Mouse (Mus musculus) macrophage (primary cell): Measurements from ENCODE around the gene Arl4a. TPM values are rescaled to one million over a fixed set of nuclear protein-coding genes. Genes with fewer than 3 reads are reported as not detected.

Experiments
- H3K27ac ChIP-seq: fragments of 350-480 bp; formaldehyde crosslinking; 2 replicates; pipeline ENCODE4 v1.9.0; 2021
- H3K36me3 ChIP-seq: fragments of 350-480 bp; formaldehyde crosslinking; 2 replicates; pipeline ENCODE4 v1.9.0; 2021; ENCODE audit errors: inconsistent target
- H3K4me3 ChIP-seq: fragments of 350-480 bp; formaldehyde crosslinking; 2 replicates; pipeline ENCODE4 v1.9.0; 2021; ENCODE audit errors: inconsistent target
- H3K79me2 ChIP-seq: fragments of 350-480 bp; formaldehyde crosslinking; 2 replicates; pipeline ENCODE4 v1.9.0; 2021; ENCODE audit errors: inconsistent target
- WGBS: methylation state at CpG from one replicate; pipeline ENCODE4 v1.1.7; 2026; ENCODE audit warnings: inconsistent platforms; ENCODE audit not compliant: missing documents; 5-methylcytosine and 5-hydroxymethylcytosine counted together
- polyA plus RNA-seq: library from polyadenylated mRNA; stranded (reverse); fragments of 250-400 nt; gene quantifications from 3 replicates; pipeline ENCODE4 v1.2.4, GENCODE M21; 2018; ENCODE audit warnings: inconsistent platforms

Arl4a gene
- polyA plus RNA-seq, 1 experiment from 2014 or later: 12.8 TPM

DNA sequence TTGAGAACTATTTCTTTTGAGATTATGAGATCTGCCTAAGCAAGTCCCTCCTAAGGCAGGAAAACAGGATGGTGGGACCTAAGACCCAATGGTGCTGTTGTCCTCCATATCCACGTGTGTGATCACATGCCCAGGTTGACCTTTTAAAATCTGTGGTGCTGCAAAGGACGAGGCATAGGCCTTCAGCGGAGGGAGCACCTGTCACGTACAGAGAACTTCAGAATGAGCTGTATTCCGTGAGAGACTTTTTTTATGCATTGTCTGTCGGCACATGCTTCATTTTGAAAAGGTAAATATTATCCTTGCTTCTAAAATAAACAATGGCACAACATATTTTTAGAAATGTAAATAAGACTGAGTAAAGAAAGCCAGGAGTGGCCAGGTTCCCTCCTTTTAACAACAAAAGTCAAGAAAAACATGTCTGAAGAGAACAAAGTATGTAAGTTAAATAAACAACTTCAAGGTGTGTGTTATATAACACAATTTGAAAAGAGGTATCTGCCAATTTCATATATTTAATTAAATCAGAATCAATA is 45.0 kb downstream of the Arl4a start:
- Histone ChIP-seq H3K27ac (no peak overlapping the region), H3K36me3 (no peaks in the 10 kb centered on the region), H3K4me3 (no peak overlapping the region), H3K79me2 (no peaks in the 10 kb centered on the region)
- 88% methylated on average over 6 of the region's 6 CpGs for WGBS

DNA sequence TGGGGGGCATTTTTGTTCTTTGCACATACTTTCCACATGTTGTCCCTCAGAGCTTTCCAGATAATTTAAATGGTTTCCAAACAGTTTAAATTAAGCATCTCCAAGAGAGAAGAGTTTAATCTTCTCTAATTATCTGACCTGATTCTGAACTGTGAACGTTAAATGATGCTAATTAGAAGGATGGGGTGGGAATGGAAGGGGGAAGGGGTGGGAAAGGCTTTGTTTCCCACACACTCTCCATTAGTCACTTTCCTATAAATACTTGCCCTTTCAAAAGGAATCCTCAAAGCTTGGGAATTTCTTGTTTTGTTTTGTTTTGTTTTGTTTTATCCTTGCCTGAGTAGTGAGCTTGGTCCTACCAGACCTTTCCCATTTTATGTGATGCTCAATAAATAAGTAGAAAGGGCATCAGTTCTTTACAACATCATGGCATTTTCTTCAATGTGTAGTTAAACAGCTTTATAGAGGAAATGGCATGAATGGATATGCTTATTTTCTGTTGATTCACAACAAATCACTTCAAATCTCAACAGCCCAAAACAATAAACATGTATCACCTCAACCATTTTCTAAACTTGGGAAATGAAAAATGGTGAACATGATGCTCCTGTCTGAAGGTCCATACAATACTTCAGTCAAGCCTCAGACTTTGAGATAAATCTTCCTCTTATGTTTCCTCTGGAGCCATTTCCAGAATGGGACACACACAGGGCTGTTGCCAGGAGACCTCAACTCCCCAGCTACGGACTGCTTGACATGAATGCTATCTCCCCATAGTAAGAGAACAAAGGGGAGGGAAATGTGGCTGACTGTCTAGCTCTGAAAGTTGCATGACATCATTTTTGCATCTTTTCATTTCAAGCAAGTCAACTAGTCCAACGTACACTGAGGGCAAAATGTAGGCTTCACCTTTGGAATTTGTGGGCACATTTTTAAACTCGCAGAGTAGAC is 46.7 kb downstream of the Arl4a start:
- 76% methylated on average over 4 of the region's 4 CpGs for WGBS
- no peaks in the 10 kb centered on the region for H3K79me2 ChIP-seq
- no peak overlapping the region for H3K27ac ChIP-seq

DNA sequence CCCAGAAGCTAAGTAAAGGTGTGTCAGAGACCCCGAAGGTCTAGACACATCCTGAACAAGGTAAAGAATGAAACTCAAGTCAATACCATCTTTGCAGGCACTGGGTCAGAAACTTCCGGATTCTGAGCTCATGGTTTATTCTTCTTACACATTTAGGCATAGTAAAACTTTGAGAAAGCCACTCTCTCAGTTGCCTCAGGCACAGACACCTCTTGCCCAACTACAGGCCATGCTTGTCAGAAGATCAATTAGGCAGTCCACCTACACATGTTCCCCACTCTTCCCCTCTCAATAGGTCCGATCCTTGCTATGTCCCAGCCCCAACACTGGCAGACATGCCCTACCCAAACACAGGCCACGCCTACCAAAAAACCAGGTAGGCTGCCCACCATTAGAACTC is 48.7 kb downstream of the Arl4a start:
- WGBS: 89% methylated on average over 4 of the region's 4 CpGs
- no peaks in the 10 kb centered on the region for H3K79me2 ChIP-seq
- no peak overlapping the region for H3K27ac ChIP-seq
- H3K36me3 ChIP-seq: no peaks in the 10 kb centered on the region
- H3K4me3 ChIP-seq: no peak overlapping the region

More for the DNA sequence above, 46.7 kb downstream of the Arl4a start:
- Histone ChIP-seq H3K4me3 (no peak overlapping the region), H3K36me3 (no peaks in the 10 kb centered on the region)

DNA sequence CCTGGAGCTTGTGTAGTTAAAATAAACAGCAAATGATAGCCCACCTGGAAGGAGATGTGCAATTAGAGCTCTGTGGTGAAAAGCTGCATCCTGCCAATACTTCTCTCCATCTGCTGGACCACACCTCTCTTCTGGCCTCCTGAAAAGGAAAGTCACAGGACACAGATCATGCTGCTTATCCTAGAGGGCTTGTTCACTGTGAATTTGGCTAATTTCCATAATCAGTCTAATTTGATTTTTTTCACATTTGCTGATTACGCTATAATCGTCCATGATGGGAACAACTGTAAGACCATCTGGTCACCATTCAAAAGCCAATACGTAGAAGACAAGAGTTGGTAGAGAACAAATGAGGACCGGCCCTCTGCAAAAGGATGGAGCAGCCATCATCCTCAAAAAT is 50.6 kb downstream of the Arl4a start:
- H3K36me3 ChIP-seq: no peaks in the 10 kb centered on the region
- H3K27ac ChIP-seq: no peak overlapping the region
- H3K4me3 ChIP-seq: no peak overlapping the region
- no peaks in the 10 kb centered on the region for H3K79me2 ChIP-seq
- WGBS: 100% methylated on average over 4 of the region's 4 CpGs

DNA sequence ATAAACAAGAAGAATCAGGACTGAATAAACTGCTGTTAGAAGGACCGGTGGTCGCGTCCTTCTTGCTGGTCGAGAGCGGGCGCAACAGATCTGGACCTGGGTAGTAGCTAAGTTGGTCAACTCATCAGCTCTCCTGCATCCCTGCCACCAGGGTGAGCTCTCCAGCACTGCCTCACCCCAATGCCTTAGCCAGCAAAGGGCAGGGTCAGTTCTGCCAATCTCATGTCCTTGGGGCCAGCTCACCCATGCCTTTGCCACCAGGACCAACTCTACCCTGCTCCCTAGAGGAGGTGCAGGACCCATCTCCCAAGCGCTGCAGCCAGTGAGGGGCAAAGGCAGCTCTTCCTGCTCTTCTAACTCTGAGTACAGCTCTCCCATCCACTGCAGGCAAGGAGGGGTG is 52.2 kb downstream of the Arl4a start:
- WGBS: 95% methylated on average over 7 of the region's 7 CpGs
- H3K27ac ChIP-seq: no peak overlapping the region
- no peaks in the 10 kb centered on the region for H3K79me2 ChIP-seq
- H3K4me3 ChIP-seq: no peak overlapping the region
- H3K36me3 ChIP-seq: no peaks in the 10 kb centered on the region

DNA sequence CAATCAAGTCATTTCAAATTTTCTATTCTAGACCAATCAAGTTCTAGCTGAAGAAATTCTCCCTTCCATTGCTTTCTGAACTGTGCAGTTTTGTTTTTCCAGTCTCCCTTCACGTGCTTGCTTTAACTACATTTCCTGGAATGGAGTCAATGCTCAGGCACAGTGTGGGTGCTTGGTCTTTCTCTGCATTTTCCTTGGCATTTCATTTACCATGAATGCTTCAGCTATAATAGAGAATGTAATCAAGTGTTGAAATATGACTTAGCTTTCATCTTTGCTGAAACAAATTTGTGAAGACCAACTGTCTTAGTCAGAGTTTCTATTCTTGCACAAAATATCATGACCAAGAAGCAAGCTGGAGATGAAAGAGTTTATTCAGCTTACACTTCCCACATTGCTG is 58.0 kb downstream of the Arl4a start:
- Histone ChIP-seq H3K4me3 (no peak overlapping the region), H3K36me3 (no peaks in the 10 kb centered on the region), H3K27ac (no peak overlapping the region), H3K79me2 (no peaks in the 10 kb centered on the region)
- 93% methylated on average over 1 of the region's 1 CpGs for WGBS

- no peak overlapping the region for H3K4me3 ChIP-seq
- 93% methylated on average over 5 of the region's 5 CpGs for WGBS
- H3K36me3 ChIP-seq: no peaks in the 10 kb centered on the region
- H3K27ac ChIP-seq: no peak overlapping the region
- no peaks in the 10 kb centered on the region for H3K79me2 ChIP-seq
Observed at GRCm38 (mm10) chr12:39979066-39979465, 58.8 kb downstream of the Arl4a start.

GRCm38 (mm10) chr12:39977996-39978590 is 59.7 kb downstream of the Arl4a start:
- H3K36me3 ChIP-seq: no peaks in the 10 kb centered on the region

GRCm38 (mm10) chr12:39976426-39976825 is 61.4 kb downstream of the Arl4a start:
- Histone ChIP-seq H3K36me3 (no peaks in the 10 kb centered on the region), H3K79me2 (no peaks in the 10 kb centered on the region), H3K27ac (no peak overlapping the region), H3K4me3 (no peak overlapping the region)
- WGBS: 100% methylated on average over 2 of the region's 2 CpGs

More at GRCm38 (mm10) chr12:39977996-39978590, 59.7 kb downstream of the Arl4a start:
- Histone ChIP-seq H3K79me2 (no peaks in the 10 kb centered on the region), H3K4me3 (no peak overlapping the region), H3K27ac (no peak overlapping the region)
- 88% methylated on average over 8 of the region's 8 CpGs for WGBS

DNA sequence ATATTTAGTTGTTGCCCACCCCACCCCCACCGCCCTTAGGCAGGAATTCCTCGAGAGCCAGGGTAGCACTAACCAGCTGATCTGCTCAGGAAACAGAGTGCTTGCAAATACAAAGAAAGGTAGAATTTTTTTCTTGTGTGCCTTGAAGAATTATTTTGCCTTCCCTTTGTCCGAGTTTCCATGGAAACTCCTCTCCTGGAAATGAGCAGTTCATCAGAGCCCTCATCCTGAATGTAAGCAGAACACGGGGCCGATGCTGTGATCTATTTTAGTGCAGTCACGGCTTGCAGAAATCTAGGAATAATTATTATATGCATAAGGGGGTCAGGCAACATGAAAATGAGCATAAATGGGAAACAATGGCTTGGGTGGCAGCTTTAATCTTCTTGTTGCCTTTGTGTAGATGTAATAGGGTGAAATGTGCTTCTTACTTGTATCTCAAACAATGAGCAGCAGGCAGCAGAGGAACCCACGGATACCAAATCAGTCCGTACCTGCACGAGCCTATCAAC is 61.9 kb downstream of the Arl4a start:
- Histone ChIP-seq H3K79me2 (no peaks in the 10 kb centered on the region), H3K4me3 (no peak overlapping the region), H3K27ac (no peak overlapping the region), H3K36me3 (no peaks in the 10 kb centered on the region)
- 75% methylated on average over 6 of the region's 9 CpGs for WGBS

DNA sequence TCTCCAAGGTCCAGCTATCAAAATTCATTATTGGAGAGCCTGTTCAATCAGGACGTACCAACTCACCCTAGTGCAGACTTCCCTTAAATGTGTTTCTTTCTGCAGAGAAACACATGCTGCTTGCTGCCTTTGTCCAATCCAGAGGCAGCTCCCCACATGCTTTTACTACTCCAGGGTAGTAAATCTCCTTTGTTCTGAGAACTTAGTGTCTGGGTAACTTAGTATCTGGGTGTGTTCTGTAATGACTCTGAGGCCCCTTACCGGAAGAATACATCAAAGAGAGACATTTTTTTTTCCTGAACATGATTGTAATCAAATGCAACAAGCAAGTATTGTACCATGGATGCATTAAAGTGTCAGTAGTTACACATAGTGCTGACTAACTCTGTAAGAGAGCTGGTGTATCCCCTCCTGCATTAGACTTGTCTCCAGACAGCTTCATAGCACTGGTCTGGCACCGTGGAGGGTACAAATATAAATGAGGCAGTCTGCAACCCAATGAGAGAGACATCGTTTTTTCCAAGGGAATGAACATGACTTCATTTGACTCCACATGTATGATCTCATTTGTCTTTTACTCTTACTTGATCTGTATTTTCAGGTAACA is 62.7 kb downstream of the Arl4a start:
- Histone ChIP-seq H3K27ac (no peak overlapping the region), H3K4me3 (no peak overlapping the region), H3K36me3 (no peaks in the 10 kb centered on the region), H3K79me2 (no peaks in the 10 kb centered on the region)
- 78% methylated on average over 4 of the region's 4 CpGs for WGBS

DNA sequence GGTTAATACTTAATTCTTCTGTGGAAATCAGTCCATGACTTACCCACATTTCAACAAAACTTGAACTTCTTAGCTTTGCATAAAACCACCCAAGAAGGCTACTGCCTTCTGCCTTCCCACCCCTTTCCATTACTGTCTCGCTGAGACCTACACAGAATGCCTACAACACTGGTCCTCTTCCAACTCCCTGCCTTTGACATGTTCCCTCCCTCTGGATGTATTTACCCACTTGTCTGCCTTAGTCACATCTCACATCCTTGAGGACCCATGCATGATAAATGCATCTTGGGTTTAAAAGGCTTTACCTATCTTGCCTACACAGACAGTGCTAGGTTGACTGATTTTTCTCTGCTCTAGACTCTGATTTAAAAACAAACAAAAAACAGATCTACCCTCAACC is 63.6 kb downstream of the Arl4a start:
- 94% methylated on average over 1 of the region's 1 CpGs for WGBS
- H3K4me3 ChIP-seq: no peak overlapping the region
- no peaks in the 10 kb centered on the region for H3K36me3 ChIP-seq
- no peaks in the 10 kb centered on the region for H3K79me2 ChIP-seq
- H3K27ac ChIP-seq: no peak overlapping the region

- Histone ChIP-seq H3K36me3 (no peaks in the 10 kb centered on the region), H3K27ac (no peak overlapping the region), H3K4me3 (no peak overlapping the region), H3K79me2 (no peaks in the 10 kb centered on the region)
Observed at GRCm38 (mm10) chr12:39969500-39969899, 68.3 kb downstream of the Arl4a start.

DNA sequence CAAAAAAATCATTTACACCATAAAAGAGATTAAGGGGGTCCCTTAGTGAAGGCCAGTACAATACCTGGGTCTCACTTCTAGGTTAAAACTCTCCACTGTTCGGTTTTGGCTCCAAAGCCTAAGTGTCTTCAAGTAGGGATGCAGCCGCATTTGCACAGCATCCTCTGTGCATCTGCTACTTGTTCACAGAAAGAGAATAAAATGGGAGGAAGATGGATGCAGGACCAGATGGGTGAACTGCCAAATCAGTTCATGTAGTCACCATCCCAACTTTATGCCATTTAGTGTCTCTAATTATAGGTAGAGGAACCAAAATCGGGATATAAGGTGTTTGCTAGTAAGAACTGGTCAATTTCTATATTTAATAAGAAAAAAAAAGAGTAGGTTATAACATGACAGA is 69.7 kb downstream of the Arl4a start:
- Histone ChIP-seq H3K4me3 (no peak overlapping the region), H3K36me3 (no peaks in the 10 kb centered on the region), H3K27ac (no peak overlapping the region), H3K79me2 (no peaks in the 10 kb centered on the region)
- WGBS: 94% methylated on average over 3 of the region's 3 CpGs

DNA sequence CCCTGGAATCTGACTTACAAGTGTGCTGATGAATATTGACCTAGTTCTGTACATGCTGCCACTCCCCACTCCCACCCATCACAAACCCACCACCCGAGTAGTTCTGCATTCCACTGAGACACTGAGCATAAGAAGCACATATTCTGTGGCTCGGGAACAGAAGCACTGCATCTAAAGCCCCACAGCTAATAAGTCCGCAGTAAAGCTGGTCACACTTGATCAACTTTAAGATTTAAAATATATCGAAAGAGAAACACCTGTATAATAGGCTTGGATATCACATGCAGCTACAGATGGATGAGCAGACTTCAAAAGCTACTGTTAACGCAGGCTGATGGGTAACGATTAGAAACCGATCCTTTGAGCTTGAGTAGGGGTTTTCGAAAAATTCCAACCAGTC is 78.7 kb downstream of the Arl4a start:
- H3K4me3 ChIP-seq: no peak overlapping the region
- WGBS: 93% methylated on average over 8 of the region's 8 CpGs
- no peak overlapping the region for H3K27ac ChIP-seq
- H3K36me3 ChIP-seq: no peaks in the 10 kb centered on the region
- H3K79me2 ChIP-seq: no peaks in the 10 kb centered on the region
